Mouse (Mus musculus): ENCODE measurements around the gene Zfp629. TPM values are rescaled to one million over a fixed set of nuclear protein-coding genes. Genes with fewer than 3 reads are reported as not detected.
A peak's percentile ranks its signal among the peaks of the same experiment; 100 is the strongest.
"Not testable (repeated sequence)": the region's sequence is repeated elsewhere in the genome, so short reads cannot be mapped to it uniquely, and the experiment has no call there.

Zfp629 gene
- polyA plus RNA-seq, 1 experiment from 2014 or later = 7.8 TPM

- ATAC-seq (replicated peaks; ENCODE audit: insufficient number of reproducible peaks, insufficient read depth, low FRiP score, low read depth) = no peak
- no peaks in the 10 kb centered on the region for H3K4me1 ChIP-seq (replicated peaks)
- WGBS = 83% methylated on average over 4 of the region's 4 CpGs
- no peak overlapping the region for H3K4me3 ChIP-seq
- no peaks in the 10 kb centered on the region for H3K9me3 ChIP-seq (replicated peaks)
- H3K4me2 ChIP-seq = no peak overlapping the region
- no peaks in the 10 kb centered on the region for H3K36me3 ChIP-seq
- no peak overlapping the region for H3K27ac ChIP-seq
- no peak overlapping the region for H3K9ac ChIP-seq
- no peaks in the 10 kb centered on the region for H3K27me3 ChIP-seq
Measured at GRCm38 (mm10) chr7:127646363-127646762, 30.8 kb upstream of the Zfp629 start.

- Histone ChIP-seq H3K9ac (no peak overlapping the region), H3K27ac (no peak overlapping the region), H3K27me3 (no peaks in the 10 kb centered on the region), H3K36me3 (no peaks in the 10 kb centered on the region), H3K4me2 (no peak overlapping the region), H3K4me1 (replicated peaks) (peaks cover 4% of the 10 kb centered on the region), H3K4me3 (no peak overlapping the region), H3K9me3 (replicated peaks) (no peaks in the 10 kb centered on the region)
- WGBS = 60% methylated on average over 4 of the region's 4 CpGs
- ATAC-seq (replicated peaks; ENCODE audit: insufficient number of reproducible peaks, insufficient read depth, low FRiP score, low read depth) = no peak
Measured at GRCm38 (mm10) chr7:127642254-127642653, 26.7 kb upstream of the Zfp629 start.

- Histone ChIP-seq H3K27ac (no peak overlapping the region), H3K4me3 (no peak overlapping the region), H3K4me1 (replicated peaks) (peaks cover 9% of the 10 kb centered on the region), H3K4me2 (no peak overlapping the region), H3K9ac (no peak overlapping the region), H3K27me3 (no peaks in the 10 kb centered on the region), H3K36me3 (no peaks in the 10 kb centered on the region), H3K9me3 (replicated peaks) (no peaks in the 10 kb centered on the region)
- no peak for ATAC-seq (replicated peaks; ENCODE audit: insufficient number of reproducible peaks, insufficient read depth, low FRiP score, low read depth)
- WGBS = 28% methylated on average over 4 of the region's 4 CpGs
Measured at GRCm38 (mm10) chr7:127641260-127641659, 25.7 kb upstream of the Zfp629 start.

GRCm38 (mm10) chr7:127636963-127637362 lies 21.4 kb upstream of the Zfp629 start:
- H3K27ac ChIP-seq = no peak overlapping the region
- under 1% methylated on average over 27 of the region's 27 CpGs for WGBS

GRCm38 (mm10) chr7:127631416-127631815 lies 15.8 kb upstream of the Zfp629 start:
- WGBS = 82% methylated on average over 4 of the region's 4 CpGs
- H3K4me3 ChIP-seq = no peak overlapping the region
- H3K9me3 ChIP-seq (replicated peaks) = no peaks in the 10 kb centered on the region
- no peaks in the 10 kb centered on the region for H3K36me3 ChIP-seq
- H3K4me2 ChIP-seq = no peak overlapping the region
- no peak overlapping the region for H3K27ac ChIP-seq
- H3K9ac ChIP-seq = no peak overlapping the region
- H3K27me3 ChIP-seq = no peaks in the 10 kb centered on the region
- no peaks in the 10 kb centered on the region for H3K4me1 ChIP-seq (replicated peaks)
- ATAC-seq (replicated peaks; ENCODE audit: insufficient number of reproducible peaks, insufficient read depth, low FRiP score, low read depth) = no peak

More at GRCm38 (mm10) chr7:127636963-127637362, 21.4 kb upstream of the Zfp629 start:
- H3K4me2 ChIP-seq = peak overlapping the region; percentile 79
- H3K36me3 ChIP-seq = no peaks in the 10 kb centered on the region
- peaks cover 9% of the 10 kb centered on the region for H3K4me1 ChIP-seq (replicated peaks)
- peak; percentile 72 for ATAC-seq (replicated peaks; ENCODE audit: insufficient number of reproducible peaks, insufficient read depth, low FRiP score, low read depth)
- H3K4me3 ChIP-seq = peak overlapping the region; percentile 64
- H3K27me3 ChIP-seq = no peaks in the 10 kb centered on the region
- peak overlapping the region; percentile 67 for H3K9ac ChIP-seq
- H3K9me3 ChIP-seq (replicated peaks) = no peaks in the 10 kb centered on the region

GRCm38 (mm10) chr7:127628646-127629045 lies 13.0 kb upstream of the Zfp629 start:
- Histone ChIP-seq H3K4me2 (no peak overlapping the region), H3K4me1 (replicated peaks) (no peaks in the 10 kb centered on the region), H3K9me3 (replicated peaks) (no peaks in the 10 kb centered on the region), H3K4me3 (no peak overlapping the region), H3K27me3 (no peaks in the 10 kb centered on the region), H3K36me3 (no peaks in the 10 kb centered on the region), H3K27ac (no peak overlapping the region), H3K9ac (no peak overlapping the region)
- ATAC-seq (replicated peaks; ENCODE audit: insufficient number of reproducible peaks, insufficient read depth, low FRiP score, low read depth) = no peak
- 69% methylated on average over 5 of the region's 5 CpGs for WGBS

GRCm38 (mm10) chr7:127626471-127626870 lies 10.9 kb upstream of the Zfp629 start:
- 82% methylated on average over 4 of the region's 4 CpGs for WGBS
- no peak for ATAC-seq (replicated peaks; ENCODE audit: insufficient number of reproducible peaks, insufficient read depth, low FRiP score, low read depth)
- no peaks in the 10 kb centered on the region for H3K27me3 ChIP-seq

GRCm38 (mm10) chr7:127626039-127626438 lies 10.4 kb upstream of the Zfp629 start:
- Histone ChIP-seq H3K4me1 (replicated peaks) (no peaks in the 10 kb centered on the region), H3K9me3 (replicated peaks) (no peaks in the 10 kb centered on the region), H3K4me3 (no peak overlapping the region), H3K36me3 (no peaks in the 10 kb centered on the region), H3K27ac (no peak overlapping the region), H3K9ac (no peak overlapping the region), H3K27me3 (no peaks in the 10 kb centered on the region), H3K4me2 (no peak overlapping the region)
- ATAC-seq (replicated peaks; ENCODE audit: insufficient number of reproducible peaks, insufficient read depth, low FRiP score, low read depth) = no peak
- 97% methylated on average over 7 of the region's 7 CpGs for WGBS

More at GRCm38 (mm10) chr7:127626471-127626870, 10.9 kb upstream of the Zfp629 start:
- no peak overlapping the region for H3K27ac ChIP-seq
- H3K9me3 ChIP-seq (replicated peaks) = no peaks in the 10 kb centered on the region
- no peaks in the 10 kb centered on the region for H3K36me3 ChIP-seq
- no peak overlapping the region for H3K4me2 ChIP-seq
- no peak overlapping the region for H3K4me3 ChIP-seq
- no peaks in the 10 kb centered on the region for H3K4me1 ChIP-seq (replicated peaks)
- H3K9ac ChIP-seq = no peak overlapping the region

- H3K4me2 ChIP-seq; H3K36me3 ChIP-seq; H3K4me3 ChIP-seq; H3K9ac ChIP-seq; H3K27ac ChIP-seq; ATAC-seq (replicated peaks; ENCODE audit: insufficient number of reproducible peaks, insufficient read depth, low FRiP score, low read depth); H3K27me3 ChIP-seq; H3K9me3 ChIP-seq (replicated peaks): not testable (repeated sequence)
- H3K4me1 ChIP-seq (replicated peaks) = peaks cover 17% of the 10 kb centered on the region
- WGBS = 88% methylated on average over 7 of the region's 8 CpGs
Measured at GRCm38 (mm10) chr7:127618402-127618801, 2.8 kb upstream of the Zfp629 start.

- no peak overlapping the region for H3K9ac ChIP-seq
- no peak overlapping the region for H3K4me2 ChIP-seq
- WGBS = 59% methylated on average over 2 of the region's 2 CpGs
- H3K9me3 ChIP-seq (replicated peaks) = no peaks in the 10 kb centered on the region
- no peak for ATAC-seq (replicated peaks; ENCODE audit: insufficient number of reproducible peaks, insufficient read depth, low FRiP score, low read depth)
- no peaks in the 10 kb centered on the region for H3K27me3 ChIP-seq
- no peak overlapping the region for H3K4me3 ChIP-seq
- no peak overlapping the region for H3K27ac ChIP-seq
- peaks cover 18% of the 10 kb centered on the region for H3K4me1 ChIP-seq (replicated peaks)
- 0 out of 2 replicates have a peak, but pooled peaks cover under 1% of the 10 kb centered on the region for H3K36me3 ChIP-seq
Measured at GRCm38 (mm10) chr7:127617962-127618361, 2.4 kb upstream of the Zfp629 start.

- H3K9me3 ChIP-seq (replicated peaks) = no peaks in the 10 kb centered on the region
- H3K4me1 ChIP-seq (replicated peaks) = peaks cover 18% of the 10 kb centered on the region
- H3K9ac ChIP-seq = no peak overlapping the region
- no peak overlapping the region for H3K4me2 ChIP-seq
- no peak overlapping the region for H3K27ac ChIP-seq
- H3K36me3 ChIP-seq = peaks cover 11% of the 10 kb centered on the region
- H3K4me3 ChIP-seq = no peak overlapping the region
- ATAC-seq (replicated peaks; ENCODE audit: insufficient number of reproducible peaks, insufficient read depth, low FRiP score, low read depth) = no peak
- 56% methylated on average over 1 of the region's 1 CpGs for WGBS
- no peaks in the 10 kb centered on the region for H3K27me3 ChIP-seq
Measured at GRCm38 (mm10) chr7:127616881-127617280, 1.3 kb upstream of the Zfp629 start.

GRCm38 (mm10) chr7:127616336-127616735 lies 739 bp upstream of the Zfp629 start:
- Histone ChIP-seq H3K36me3 (peaks cover 16% of the 10 kb centered on the region), H3K9me3 (replicated peaks) (no peaks in the 10 kb centered on the region), H3K27ac (no peak overlapping the region), H3K27me3 (no peaks in the 10 kb centered on the region), H3K4me2 (no peak overlapping the region), H3K4me3 (0 out of 2 replicates have a peak overlapping the region, but pooled peaks have one; percentile 89), H3K4me1 (replicated peaks) (peaks cover 18% of the 10 kb centered on the region), H3K9ac (no peak overlapping the region)
- ATAC-seq (replicated peaks; ENCODE audit: insufficient number of reproducible peaks, insufficient read depth, low FRiP score, low read depth) = no peak
- 78% methylated on average over 1 of the region's 1 CpGs for WGBS
